Mouse (Mus musculus) induced T-regulatory cell, adult 2 months (primary cell): Measurements from ENCODE around the gene Atp5d.

Source experiments
- DNase-seq: peaks from one replicate; pipeline ENCODE4 v3.0.0-alpha.2; 2012; ENCODE audit warnings: low read depth

Atp5d gene

DNA sequence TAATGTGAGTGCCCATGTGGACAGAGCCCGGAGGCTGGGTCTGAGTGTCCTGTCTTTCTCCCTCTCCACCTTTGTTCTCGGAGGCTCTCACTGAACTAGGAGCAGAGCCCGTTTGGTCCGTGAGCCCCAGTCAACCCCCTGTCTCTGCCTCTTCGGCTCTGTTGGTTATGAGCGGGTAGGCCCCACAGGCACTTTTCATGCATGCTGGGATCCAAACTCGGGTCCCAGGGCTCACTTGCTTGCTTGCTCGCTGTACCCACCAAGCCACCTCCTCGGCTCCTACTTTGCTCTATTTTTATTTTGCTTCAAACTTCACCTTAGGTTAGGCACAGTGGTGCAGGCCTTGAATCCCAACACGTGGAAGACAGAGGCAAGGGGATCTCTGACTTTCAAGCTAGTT, 49.3 kb downstream of the Atp5d start:
- no peak for DNase-seq

DNA sequence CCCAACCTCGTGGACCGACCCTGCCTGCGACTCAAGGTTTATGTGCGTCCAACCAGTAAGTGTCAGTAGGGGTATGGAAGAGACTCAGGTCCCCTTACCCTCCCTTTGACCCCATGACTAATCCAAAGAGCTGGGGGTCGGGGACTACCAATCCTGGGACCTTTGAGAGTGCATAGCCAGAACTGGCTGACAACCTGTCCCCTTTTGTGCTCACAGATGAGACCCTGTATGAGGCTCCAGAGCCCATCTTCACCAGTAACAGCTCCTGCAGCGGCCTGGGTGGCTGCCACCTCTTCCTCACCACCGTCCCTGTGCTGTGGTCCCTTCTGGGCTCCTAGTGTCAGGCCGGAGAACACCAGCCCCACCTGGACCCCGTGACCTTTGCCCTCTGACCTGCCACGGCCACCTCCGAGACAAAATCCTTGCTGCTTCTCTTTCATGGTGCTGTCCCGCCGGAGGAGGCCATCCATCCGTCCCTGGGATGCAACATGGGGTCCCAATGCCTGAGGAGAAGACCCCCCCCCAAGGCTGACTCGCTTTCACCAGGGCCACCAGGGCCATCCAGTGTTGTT, 50.1 kb downstream of the Atp5d start:
- no peak for DNase-seq

DNA sequence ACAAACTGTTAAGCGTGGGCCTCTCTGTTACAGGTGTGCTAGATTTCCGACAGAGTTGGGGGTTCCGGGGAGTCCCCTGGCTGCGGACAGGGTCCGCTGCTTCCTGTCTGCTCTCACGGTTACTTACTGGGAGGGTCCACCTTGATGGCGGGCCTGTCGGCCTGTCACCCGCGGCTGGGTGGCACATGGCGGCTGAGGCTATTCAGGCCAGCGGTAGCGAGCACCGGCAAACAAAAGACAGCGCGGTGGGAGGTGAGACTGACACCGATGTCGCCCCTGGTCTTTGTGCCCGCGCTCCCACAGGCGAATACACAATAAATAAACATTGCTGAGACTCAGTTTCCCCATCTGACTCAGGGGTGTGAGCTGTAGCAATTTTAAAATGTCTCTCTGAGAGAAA, 51.6 kb downstream of the Atp5d start:
- DNase-seq: peak; percentile 28

DNA sequence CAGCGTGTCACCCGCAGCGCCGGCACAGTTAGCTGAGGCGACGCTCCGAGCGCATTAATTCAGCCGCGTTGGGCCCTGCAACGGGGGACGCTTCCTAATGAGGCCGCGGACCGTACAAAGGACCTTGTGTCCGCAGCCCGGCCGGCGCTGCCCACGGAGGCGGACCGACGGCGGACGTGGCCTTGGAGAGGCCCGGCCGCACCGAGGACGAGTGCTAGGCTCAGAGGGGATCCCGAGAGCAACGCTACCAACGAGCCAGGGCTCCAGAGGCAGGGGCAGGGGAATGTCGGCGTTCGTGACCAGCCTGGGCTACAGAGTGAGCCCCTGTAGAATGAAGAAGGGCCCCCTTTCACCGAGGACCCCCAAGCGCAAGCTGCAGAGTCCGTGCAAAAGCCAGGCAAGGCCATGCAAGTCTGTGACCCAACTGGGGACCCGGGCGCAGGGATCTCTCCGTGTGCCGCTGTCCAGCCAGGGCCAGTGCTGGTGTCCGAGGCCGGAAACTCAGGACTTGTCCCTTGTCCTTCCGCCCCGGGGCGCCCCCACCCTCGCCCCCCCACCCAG, 52.1 kb downstream of the Atp5d start:
- peak; percentile 22 for DNase-seq

DNA sequence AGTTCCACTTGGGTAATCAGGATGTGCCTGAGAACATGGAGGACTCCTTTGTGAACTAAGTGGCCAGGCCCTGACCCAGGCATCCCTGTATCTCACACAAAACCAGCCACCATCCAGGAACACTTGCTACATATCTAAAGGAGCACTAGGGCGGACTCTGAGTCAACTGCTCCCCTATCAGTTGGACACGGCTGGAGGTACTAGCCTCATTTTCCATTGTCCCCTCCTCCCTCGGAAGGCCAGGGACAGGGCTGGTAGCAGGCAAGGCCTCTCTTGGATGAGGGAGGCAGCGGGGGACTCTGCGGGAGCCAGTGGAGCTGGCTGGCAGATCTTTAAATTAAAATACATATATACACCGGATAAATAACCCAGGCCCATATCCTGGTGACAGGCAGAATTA, 55.5 kb downstream of the Atp5d start:
- DNase-seq: no peak

DNA sequence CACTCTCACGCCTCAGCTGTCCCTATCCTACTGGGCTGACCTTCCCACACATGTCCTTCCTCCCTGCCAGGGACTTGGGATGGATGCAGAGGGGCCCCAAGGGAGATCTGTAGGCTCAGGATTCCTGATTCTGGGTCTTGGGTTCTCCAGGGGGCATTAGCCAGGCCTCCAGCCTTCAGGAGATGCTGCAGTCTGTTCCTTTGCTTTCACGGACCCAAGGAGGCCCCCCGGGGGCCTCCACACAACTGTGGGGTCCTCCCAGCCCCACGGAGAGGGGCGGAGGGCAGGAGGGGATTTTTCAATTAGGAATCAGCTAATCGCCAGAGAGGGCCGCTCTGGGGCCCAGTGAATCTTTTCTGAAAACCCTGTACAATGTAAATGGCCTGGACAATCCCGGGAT, 56.0 kb downstream of the Atp5d start:
- no peak for DNase-seq
